Mouse (Mus musculus): ENCODE measurements at regions not wholly inside any gene's neighbourhood (a gene's known extent, or its start where the extent isn't known, plus 50 kb on each side); places are given as distances from the start of the nearest gene placed in this dataset.

DNA sequence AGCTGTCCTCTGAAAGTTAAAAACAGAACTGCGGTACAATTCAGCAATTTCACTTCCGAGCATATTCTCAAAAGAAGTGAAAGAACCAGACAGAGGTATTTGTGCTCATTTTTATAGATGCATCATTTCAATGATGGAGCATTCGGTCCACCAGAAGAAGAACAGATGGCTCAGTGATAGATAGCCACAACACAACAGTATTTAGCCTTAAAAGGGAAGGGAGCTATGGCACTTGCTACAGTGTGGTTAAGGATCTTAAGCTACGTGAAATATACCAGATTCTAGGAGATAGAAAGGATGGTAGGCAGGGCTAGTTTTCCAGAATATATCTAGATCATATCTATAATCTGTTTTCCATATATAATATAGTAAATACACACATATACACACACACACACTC, 77.5 kb upstream of the Gadd45a start:
- H3K4me2 ChIP-seq (ENCODE audit: low read depth), result no peak overlapping the region
- TF ChIP-seq POLR2A (IDR thresholded peaks at IDR 0.05; ENCODE audit: insufficient read length, low read depth) (no peak), CEBPB (IDR thresholded peaks at IDR 0.05; ENCODE audit: insufficient read depth, poor library complexity, severe bottlenecking) (no peak), REST (IDR thresholded peaks at IDR 0.05; ENCODE audit: insufficient read depth, insufficient read length) (no peak), MYOG (IDR thresholded peaks at IDR 0.05; ENCODE audit: control insufficient read depth in 1 of 3, insufficient read depth in 1 of 3, insufficient read length in 2 of 3, low read depth in 2 of 3) (no peak), POLR2AphosphoS2 (IDR thresholded peaks at IDR 0.05; ENCODE audit: insufficient read length, low read depth) (no peak), TCF12 (IDR thresholded peaks at IDR 0.05; ENCODE audit: insufficient read depth, poor library complexity, severe bottlenecking) (no peak), SRF (IDR thresholded peaks at IDR 0.05; ENCODE audit: control insufficient read depth, insufficient read length, low read depth) (no peak), E2F4 (IDR thresholded peaks at IDR 0.05; ENCODE audit: insufficient read depth) (no peak), TCF3 (IDR thresholded peaks at IDR 0.05; ENCODE audit: insufficient read length, low read depth) (no peak), USF1 (IDR thresholded peaks at IDR 0.05; ENCODE audit: low read depth) (no peak), MAX (IDR thresholded peaks at IDR 0.05; ENCODE audit: low read depth) (no peak), MYOD1 (IDR thresholded peaks at IDR 0.05; ENCODE audit: control insufficient read depth in 1 of 3, insufficient read length in 2 of 3, low read depth in 2 of 3) (no peak)
- no peaks in the 10 kb centered on the region for H3K79me2 ChIP-seq (ENCODE audit: control insufficient read depth, insufficient read depth)
- H3K36me3 ChIP-seq (ENCODE audit: control insufficient read depth, insufficient read depth), result no peaks in the 10 kb centered on the region
- H3K27me3 ChIP-seq (ENCODE audit: control insufficient read depth, insufficient read depth, insufficient read length), result no peaks in the 10 kb centered on the region
- no peak overlapping the region for H3ac ChIP-seq (ENCODE audit: control insufficient read depth, insufficient read length)
- no peak overlapping the region for H3K4me3 ChIP-seq

DNA sequence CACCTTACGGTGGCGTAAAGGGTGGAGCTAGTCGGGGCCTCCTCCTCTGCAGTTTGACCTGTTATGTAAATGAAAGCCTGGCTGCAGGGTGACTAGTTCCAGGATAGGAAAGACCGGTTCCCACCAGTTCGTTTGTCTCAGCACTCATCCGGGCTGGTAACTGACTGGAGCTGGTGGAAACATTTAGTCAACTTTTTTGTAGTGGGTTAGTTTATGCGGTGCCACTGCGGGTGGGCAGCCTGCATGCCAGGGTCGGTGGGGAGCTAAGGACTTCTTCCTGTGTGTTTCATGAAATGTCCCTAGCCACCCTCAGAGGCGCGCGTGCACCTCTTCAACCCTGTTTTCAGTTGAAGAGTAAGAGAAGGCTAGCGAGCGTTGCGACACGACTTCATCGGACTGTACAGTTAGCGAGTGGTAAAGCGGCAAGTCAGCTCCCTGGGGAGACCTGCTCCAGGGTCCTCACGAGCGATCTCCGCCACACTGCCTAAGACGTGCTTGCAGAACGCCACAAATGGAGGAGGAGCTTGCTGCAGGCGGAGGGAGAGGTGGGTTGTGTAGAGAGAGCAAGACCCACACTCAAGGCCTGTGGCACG, 76.5 kb upstream of the Gadd45a start:
- TF ChIP-seq MYOD1 (IDR thresholded peaks at IDR 0.05; ENCODE audit: control insufficient read depth in 1 of 3, insufficient read length in 2 of 3, low read depth in 2 of 3), result no peak
- Histone ChIP-seq H3K36me3 (ENCODE audit: control insufficient read depth, insufficient read depth) (no peaks in the 10 kb centered on the region), H3K79me2 (ENCODE audit: control insufficient read depth, insufficient read depth) (no peaks in the 10 kb centered on the region), H3K4me3 (no peak overlapping the region), H3ac (ENCODE audit: control insufficient read depth, insufficient read length) (no peak overlapping the region), H3K4me2 (ENCODE audit: low read depth) (no peak overlapping the region), H3K27me3 (ENCODE audit: control insufficient read depth, insufficient read depth, insufficient read length) (no peaks in the 10 kb centered on the region)

DNA sequence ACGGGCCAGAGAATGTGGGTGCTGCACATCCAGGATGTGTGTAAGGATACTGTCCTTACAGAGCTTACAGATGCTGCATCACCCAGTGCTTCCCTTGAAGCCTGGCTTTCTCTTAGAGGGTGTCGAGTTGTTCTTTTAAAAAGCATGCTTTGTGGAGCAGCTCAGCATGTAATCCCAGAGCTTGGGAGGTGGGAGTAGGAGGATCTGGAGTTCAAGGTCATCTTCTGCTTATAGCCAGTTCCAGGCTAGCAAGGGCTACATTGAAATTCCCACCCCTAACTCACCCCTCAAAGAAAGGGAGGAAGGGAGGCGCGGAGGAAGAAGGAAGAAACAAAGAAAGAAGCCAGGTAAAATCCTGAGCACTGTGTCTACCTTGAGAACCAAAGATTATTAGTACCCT, 76.0 kb upstream of the Gadd45a start:
- Histone ChIP-seq H3K4me3 (no peak overlapping the region), H3ac (ENCODE audit: control insufficient read depth, insufficient read length) (no peak overlapping the region), H3K36me3 (ENCODE audit: control insufficient read depth, insufficient read depth) (no peaks in the 10 kb centered on the region), H3K79me2 (ENCODE audit: control insufficient read depth, insufficient read depth) (no peaks in the 10 kb centered on the region), H3K4me2 (ENCODE audit: low read depth) (no peak overlapping the region), H3K27me3 (ENCODE audit: control insufficient read depth, insufficient read depth, insufficient read length) (no peaks in the 10 kb centered on the region)
- TF ChIP-seq REST (IDR thresholded peaks at IDR 0.05; ENCODE audit: insufficient read depth, insufficient read length) (no peak), POLR2AphosphoS2 (IDR thresholded peaks at IDR 0.05; ENCODE audit: insufficient read length, low read depth) (no peak), TCF12 (IDR thresholded peaks at IDR 0.05; ENCODE audit: insufficient read depth, poor library complexity, severe bottlenecking) (no peak), CEBPB (IDR thresholded peaks at IDR 0.05; ENCODE audit: insufficient read depth, poor library complexity, severe bottlenecking) (no peak), SRF (IDR thresholded peaks at IDR 0.05; ENCODE audit: control insufficient read depth, insufficient read length, low read depth) (no peak), MAX (IDR thresholded peaks at IDR 0.05; ENCODE audit: low read depth) (no peak), MYOD1 (IDR thresholded peaks at IDR 0.05; ENCODE audit: control insufficient read depth in 1 of 3, insufficient read length in 2 of 3, low read depth in 2 of 3) (no peak), POLR2A (IDR thresholded peaks at IDR 0.05; ENCODE audit: insufficient read length, low read depth) (no peak), MYOG (IDR thresholded peaks at IDR 0.05; ENCODE audit: control insufficient read depth in 1 of 3, insufficient read depth in 1 of 3, insufficient read length in 2 of 3, low read depth in 2 of 3) (no peak)

DNA sequence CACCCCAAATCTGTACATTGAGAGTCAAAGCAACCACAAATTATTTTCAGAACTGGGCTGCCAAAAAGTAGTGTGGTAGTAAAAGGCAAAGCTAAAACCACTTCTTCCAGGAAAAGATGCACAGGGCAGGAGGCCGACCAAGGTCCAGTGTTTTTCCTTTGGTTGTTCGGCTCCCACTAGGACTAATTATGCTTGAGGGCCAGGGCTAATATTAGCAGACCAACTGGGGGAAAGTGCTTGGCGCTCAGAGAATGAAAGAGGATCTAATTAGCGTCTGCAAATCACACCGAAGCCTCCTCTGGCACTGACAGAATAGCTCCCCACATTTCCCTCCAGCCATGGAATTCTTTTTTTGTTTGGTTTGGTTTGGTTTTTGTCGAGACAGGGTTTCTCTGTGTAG, 75.1 kb upstream of the Gadd45a start:
- H3K4me2 ChIP-seq (ENCODE audit: low read depth), result no peak overlapping the region
- no peak overlapping the region for H3ac ChIP-seq (ENCODE audit: control insufficient read depth, insufficient read length)
- no peak for TF ChIP-seq TCF12 (IDR thresholded peaks at IDR 0.05; ENCODE audit: insufficient read depth, poor library complexity, severe bottlenecking)
- TF ChIP-seq MAX (IDR thresholded peaks at IDR 0.05; ENCODE audit: low read depth), result no peak
- TF ChIP-seq CEBPB (IDR thresholded peaks at IDR 0.05; ENCODE audit: insufficient read depth, poor library complexity, severe bottlenecking), result no peak
- no peak for TF ChIP-seq TCF3 (IDR thresholded peaks at IDR 0.05; ENCODE audit: insufficient read length, low read depth)
- TF ChIP-seq MYOD1 (IDR thresholded peaks at IDR 0.05; ENCODE audit: control insufficient read depth in 1 of 3, insufficient read length in 2 of 3, low read depth in 2 of 3), result no peak
- no peak for TF ChIP-seq POLR2AphosphoS2 (IDR thresholded peaks at IDR 0.05; ENCODE audit: insufficient read length, low read depth)
- TF ChIP-seq USF1 (IDR thresholded peaks at IDR 0.05; ENCODE audit: low read depth), result no peak
- TF ChIP-seq SRF (IDR thresholded peaks at IDR 0.05; ENCODE audit: control insufficient read depth, insufficient read length, low read depth), result no peak
- TF ChIP-seq REST (IDR thresholded peaks at IDR 0.05; ENCODE audit: insufficient read depth, insufficient read length), result no peak
- no peak for TF ChIP-seq POLR2A (IDR thresholded peaks at IDR 0.05; ENCODE audit: insufficient read length, low read depth)
- TF ChIP-seq MYOG (IDR thresholded peaks at IDR 0.05; ENCODE audit: control insufficient read depth in 1 of 3, insufficient read depth in 1 of 3, insufficient read length in 2 of 3, low read depth in 2 of 3), result no peak
- TF ChIP-seq E2F4 (IDR thresholded peaks at IDR 0.05; ENCODE audit: insufficient read depth), result no peak
- H3K27me3 ChIP-seq (ENCODE audit: control insufficient read depth, insufficient read depth, insufficient read length), result no peaks in the 10 kb centered on the region
- H3K4me3 ChIP-seq, result no peak overlapping the region
- H3K36me3 ChIP-seq (ENCODE audit: control insufficient read depth, insufficient read depth), result no peaks in the 10 kb centered on the region
- no peaks in the 10 kb centered on the region for H3K79me2 ChIP-seq (ENCODE audit: control insufficient read depth, insufficient read depth)

DNA sequence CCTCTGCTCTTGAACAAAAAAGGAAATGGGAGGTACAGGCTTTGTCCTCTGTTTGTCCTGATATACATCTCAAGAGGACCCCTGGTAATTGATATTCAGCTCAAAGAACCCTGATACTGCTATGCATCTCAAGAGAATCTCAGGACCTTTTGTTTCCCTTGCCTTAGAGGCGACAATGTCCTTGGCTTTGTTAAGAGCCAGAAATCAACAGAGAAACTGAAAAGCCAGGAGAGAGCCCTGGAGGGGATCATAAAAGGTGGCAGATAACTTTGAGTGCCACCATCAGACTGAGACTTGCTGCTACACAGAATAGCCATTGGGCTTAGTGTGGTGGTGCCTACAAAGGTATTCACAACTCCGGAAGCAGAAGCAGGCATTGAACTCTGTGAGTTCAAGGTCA, 74.3 kb upstream of the Gadd45a start:
- Histone ChIP-seq H3K4me3 (no peak overlapping the region), H3K27me3 (ENCODE audit: control insufficient read depth, insufficient read depth, insufficient read length) (no peaks in the 10 kb centered on the region), H3K79me2 (ENCODE audit: control insufficient read depth, insufficient read depth) (no peaks in the 10 kb centered on the region), H3K36me3 (ENCODE audit: control insufficient read depth, insufficient read depth) (no peaks in the 10 kb centered on the region), H3K4me2 (ENCODE audit: low read depth) (no peak overlapping the region), H3ac (ENCODE audit: control insufficient read depth, insufficient read length) (no peak overlapping the region)
- no peak for TF ChIP-seq CEBPB (IDR thresholded peaks at IDR 0.05; ENCODE audit: insufficient read depth, poor library complexity, severe bottlenecking)
- no peak for TF ChIP-seq POLR2AphosphoS2 (IDR thresholded peaks at IDR 0.05; ENCODE audit: insufficient read length, low read depth)
- TF ChIP-seq SRF (IDR thresholded peaks at IDR 0.05; ENCODE audit: control insufficient read depth, insufficient read length, low read depth), result no peak
- no peak for TF ChIP-seq POLR2A (IDR thresholded peaks at IDR 0.05; ENCODE audit: insufficient read length, low read depth)
- TF ChIP-seq MAX (IDR thresholded peaks at IDR 0.05; ENCODE audit: low read depth), result no peak
- TF ChIP-seq USF1 (IDR thresholded peaks at IDR 0.05; ENCODE audit: low read depth), result no peak
- TF ChIP-seq TCF12 (IDR thresholded peaks at IDR 0.05; ENCODE audit: insufficient read depth, poor library complexity, severe bottlenecking), result no peak
- TF ChIP-seq TCF3 (IDR thresholded peaks at IDR 0.05; ENCODE audit: insufficient read length, low read depth), result no peak
- TF ChIP-seq MYOD1 (IDR thresholded peaks at IDR 0.05; ENCODE audit: control insufficient read depth in 1 of 3, insufficient read length in 2 of 3, low read depth in 2 of 3), result no peak
- no peak for TF ChIP-seq REST (IDR thresholded peaks at IDR 0.05; ENCODE audit: insufficient read depth, insufficient read length)
- no peak for TF ChIP-seq E2F4 (IDR thresholded peaks at IDR 0.05; ENCODE audit: insufficient read depth)
- no peak for TF ChIP-seq MYOG (IDR thresholded peaks at IDR 0.05; ENCODE audit: control insufficient read depth in 1 of 3, insufficient read depth in 1 of 3, insufficient read length in 2 of 3, low read depth in 2 of 3)
